Mouse (Mus musculus) telencephalon, adult 2 months (tissue): Measurements from ENCODE around the gene Zbtb32.
A peak's percentile ranks its signal among the peaks of the same experiment; 100 is the strongest.

Experiments
- DNase-seq: peaks from one replicate; pipeline ENCODE4 v3.0.0-alpha.2; 2011; ENCODE audit warnings: low read depth, low spot score

Gene Zbtb32

GRCm38 (mm10) chr7:30600651-30601050 is 1.9 kb upstream of the Zbtb32 start:
- DNase-seq: no peak

DNA sequence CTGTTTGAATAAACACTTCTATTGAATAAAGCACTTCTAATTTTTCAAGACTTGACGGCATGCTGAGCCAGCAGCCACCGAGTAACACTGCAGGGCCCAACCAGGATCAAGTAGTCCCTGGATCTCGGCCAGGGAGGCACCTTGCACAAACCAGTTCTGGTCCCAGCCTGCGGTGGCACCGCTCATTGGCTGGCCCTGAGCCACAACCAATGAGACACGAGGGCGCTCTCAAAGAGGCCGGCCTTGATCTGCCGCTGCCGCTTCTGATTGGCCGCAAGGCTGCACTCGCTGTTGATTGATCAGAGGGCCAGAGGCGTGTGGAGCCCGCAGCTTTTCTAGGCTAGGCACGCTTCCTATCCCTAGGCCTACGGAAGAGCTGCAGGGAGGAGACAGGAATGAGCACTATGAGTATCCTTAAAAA is 1.2 kb upstream of the Zbtb32 start:
- peak; percentile 87 for DNase-seq

GRCm38 (mm10) chr7:30596811-30597210 is 1.9 kb downstream of the Zbtb32 start:
- no peak for DNase-seq

- no peak for DNase-seq
These were observed 2.6 kb downstream of the Zbtb32 start for GRCm38 (mm10) chr7:30596093-30596492.

- no peak for DNase-seq
These were observed 4.1 kb downstream of the Zbtb32 start for GRCm38 (mm10) chr7:30594510-30595024.

DNA sequence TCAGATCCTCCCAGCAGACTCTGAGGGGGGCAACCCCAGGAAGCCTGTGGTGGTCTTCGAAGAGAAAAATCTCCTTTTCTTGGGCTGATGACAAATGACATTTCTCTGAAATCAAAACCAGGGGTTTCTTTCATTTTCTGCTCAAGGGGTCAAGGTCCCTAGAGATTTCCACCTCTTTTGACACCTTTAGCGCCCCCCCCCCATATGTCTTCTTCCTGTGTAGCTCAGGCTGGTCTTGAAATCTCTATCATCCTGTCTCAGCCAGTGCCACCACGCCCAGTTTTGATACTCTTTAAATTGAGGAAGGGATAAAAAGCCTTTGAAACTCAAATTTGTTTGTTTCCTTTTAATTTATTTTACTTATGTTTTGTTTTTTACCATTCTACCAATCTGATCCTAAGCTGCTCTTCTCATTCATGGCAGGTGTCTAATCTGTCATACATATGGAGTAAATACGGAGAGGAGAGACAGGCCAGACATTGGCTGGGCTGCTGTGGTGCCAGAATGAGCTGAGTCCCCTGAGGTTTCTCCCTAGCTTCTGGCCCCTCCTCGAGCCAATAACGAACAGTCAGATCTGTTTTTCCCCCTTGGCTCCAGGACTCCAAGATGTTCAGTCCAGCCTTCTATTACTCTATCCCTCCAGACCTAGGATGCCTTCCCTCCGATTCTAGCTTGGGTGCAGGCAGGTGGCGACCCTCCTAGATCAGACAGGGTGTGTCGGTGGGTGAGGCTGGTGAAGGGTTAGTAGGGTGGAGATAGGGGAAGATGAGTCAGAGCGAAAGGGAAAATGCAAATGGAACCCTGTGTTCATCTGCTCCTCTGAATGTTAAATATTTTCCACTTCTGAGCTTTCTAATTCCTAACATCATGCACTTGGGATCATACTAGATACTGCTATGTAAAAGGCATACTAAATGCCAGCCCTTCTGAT is 4.9 kb downstream of the Zbtb32 start:
- DNase-seq: no peak

DNA sequence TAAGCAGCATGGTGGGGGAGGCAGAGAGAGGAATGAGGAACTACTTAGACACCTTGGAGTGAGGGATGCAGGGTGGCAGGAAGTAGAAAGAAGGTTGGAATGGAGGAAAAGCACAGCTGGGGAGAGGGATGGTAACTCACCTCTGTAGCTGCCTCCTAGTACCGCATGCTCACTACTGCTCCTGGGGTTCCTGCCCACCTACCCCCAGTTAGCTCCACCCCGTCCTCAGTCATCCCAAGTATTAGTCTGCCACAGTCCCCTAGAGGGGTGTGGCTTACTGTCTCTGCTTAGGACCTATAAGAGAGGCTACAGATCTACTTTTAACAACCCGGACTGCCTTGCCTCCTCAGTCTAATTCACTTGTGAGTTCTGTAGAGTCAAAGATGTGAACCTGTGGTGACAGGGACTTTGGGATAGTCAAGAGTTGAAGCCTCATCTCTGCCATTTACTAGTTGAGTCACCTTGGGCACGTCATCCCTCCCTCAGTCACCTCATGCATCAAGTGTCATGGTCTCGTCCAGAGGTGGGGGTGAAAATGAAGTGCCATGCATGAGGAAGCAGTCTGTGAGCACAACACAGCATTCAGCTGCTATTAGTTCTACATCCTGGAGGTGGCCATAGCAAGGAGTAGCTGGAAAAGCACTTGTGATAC is 5.8 kb downstream of the Zbtb32 start:
- no peak for DNase-seq

- no peak for DNase-seq
These were observed 7.1 kb downstream of the Zbtb32 start for GRCm38 (mm10) chr7:30591605-30591951.

- no peak for DNase-seq
These were observed 7.6 kb downstream of the Zbtb32 start for GRCm38 (mm10) chr7:30590927-30591604.

DNA sequence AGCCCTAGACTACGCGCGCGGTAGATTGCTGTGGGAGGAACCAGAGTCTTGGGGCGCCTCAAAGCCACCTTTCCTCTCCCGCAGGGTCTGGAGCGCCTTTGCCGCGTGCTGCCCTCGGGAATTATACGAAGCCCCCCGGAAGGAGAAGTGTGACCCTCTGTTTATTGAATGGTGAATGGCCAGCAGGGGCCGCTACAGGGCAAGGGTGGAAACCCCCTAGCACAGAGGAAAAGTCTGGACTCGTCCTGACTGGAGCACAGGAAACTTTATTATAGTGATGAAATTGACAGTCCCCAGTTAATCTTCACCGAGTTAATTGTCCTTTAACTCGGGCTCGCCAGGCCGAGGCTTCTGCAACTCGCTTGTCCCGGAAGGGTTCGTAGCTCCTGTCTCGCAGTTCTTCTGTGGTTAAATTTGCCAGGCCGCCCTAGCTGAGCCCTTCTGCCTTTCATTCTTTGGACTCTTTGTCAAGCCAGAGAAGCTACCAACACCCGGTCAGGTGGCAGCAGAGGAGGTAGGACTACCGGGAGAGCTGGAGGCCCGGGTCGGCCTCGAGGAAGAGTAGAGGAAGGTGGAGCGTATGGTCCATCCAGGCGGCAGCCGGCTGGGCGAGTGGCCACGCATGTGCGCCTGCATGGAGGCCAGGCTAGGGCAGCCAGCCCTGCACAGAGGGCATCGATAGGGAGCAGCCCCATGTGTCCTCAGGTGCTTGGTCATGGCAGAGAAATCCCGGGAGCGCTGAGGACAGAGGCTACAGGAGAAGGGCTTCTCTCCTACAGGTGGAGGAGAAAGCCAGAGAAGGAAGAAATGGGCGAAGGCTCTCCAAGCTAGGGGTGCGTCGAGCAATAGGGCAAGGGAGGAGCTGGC is 9.0 kb downstream of the Zbtb32 start:
- peak; percentile 43 for DNase-seq

DNA sequence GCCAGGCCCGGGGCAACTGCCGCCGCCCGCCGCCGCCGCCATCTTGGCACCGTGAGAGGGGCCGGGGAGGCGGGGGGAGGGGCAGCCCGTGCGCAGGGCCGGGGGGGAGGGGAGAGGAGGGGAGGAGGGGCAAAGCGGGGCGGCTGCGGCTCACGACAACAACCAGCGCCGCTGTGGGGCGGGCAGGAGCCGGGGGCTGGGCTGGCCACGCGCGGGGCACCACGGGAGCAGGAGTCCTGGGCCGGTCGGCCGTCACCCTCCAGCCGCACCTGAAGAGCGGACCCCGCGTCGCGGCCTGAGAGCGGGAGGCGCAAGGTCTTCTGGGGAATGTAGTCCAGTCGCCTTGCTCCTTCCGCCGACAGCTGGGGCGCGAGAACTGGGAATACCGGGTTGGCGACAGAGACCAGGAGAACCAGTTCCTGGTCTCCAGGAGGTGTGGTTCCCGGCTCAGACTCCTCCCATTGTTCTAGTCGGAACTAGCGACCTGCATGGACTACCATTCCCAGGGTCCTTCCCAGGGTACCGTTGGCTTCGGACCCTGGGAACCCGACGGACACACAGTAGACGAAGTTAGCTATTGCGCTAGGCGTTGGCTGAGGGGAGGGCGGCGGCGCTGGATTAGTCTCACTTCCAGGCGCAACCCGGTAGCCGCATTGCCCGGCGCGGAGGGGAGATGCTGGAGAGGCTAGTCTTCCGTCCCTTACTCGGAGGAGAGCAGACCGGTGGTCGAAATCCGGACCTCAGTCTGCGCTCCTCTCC is 9.9 kb downstream of the Zbtb32 start, which contains the start of gene Kmt2b:
Kmt2b (minus strand) TSS at position 51 of the 759 bp plus-strand sequence.
- peak; percentile 97 for DNase-seq

DNA sequence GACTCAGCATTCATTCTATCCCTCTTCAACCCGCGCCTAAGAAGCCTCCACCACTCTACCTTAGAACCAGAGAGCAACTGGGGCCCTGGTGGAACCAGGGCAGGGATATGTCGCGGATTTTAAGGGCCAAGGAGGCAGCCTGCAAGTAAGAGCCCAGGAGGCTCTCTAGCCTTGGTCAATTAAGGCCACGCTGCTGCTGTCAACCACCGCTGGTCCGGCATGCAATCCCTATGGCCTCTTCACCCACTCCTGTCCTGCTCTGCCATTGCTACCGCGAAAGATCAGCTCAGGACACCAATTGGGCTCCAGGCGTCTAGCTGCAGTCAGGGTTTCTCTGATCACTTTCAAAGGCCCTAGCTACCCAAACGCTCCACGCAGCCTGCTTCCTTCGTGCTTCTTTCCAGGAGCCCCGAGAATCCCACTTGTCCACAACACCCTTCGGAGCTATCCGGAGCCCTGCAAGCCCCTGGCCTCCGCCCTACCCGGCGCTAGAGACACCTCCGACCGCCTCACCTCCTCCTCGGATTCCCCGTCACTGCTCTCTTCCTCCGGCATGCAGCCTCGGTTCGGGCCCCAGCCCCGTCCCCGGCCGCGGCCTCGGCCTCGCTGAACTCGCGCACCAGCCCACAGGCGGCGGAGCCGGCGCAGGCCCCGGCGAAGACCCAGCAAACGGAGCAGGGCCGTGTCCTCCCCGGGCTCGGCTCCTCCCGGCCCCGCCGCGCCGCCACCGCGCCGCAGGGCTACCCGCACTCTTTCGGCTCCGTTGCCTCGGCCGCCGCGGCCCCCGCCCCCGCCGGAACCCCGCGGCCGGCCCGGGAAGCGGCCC is 10.7 kb downstream of the Zbtb32 start:
- no peak for DNase-seq

DNA sequence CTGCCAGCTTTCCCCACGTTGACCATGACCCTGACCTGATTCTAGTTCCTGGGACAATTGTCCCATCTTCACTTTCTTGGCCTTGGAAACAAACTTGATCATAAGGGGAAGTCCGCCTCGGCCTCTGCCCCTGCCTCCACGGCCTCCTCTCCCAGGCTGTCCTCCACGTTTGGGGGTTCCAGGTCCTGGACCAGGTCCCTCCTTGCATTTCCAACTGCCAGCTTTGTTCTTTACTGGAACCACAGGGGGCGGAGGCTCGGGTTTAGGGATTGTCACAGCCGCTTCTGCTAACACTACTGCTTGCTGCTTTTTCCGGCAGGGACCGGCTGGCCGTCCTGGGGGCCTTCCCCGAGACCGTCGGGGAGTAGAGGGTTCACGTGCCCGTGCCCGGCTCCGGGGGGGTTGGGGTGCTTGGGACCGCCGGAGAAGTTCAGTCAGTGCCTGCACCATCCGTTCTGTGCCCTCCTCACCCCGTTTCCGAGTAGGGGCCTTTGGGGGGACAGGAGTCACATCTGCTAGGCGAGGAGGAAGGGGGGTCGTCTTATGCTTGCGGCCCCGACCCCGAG is 12.2 kb downstream of the Zbtb32 start:
- no peak for DNase-seq

DNA sequence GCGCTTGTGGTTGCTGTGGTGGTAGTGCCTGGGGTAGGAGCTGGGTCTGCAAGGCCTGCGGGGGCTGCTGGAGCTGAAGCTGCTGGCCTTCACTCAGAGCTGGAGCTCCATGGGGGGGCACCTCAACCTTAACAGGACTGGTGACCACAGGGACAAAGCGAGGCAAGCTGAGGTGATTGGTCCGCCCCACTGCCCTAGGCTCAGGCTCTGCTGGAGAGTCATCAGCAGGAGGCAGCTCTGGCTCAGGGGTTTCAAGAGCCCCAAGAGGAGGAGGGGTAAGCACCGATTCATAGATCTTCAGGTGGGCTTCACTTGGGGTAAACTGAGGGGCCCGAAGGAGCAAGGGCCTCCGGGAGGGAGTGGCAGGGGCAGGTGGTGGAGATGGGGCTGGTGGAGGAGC is 13.5 kb downstream of the Zbtb32 start:
- no peak for DNase-seq

DNA sequence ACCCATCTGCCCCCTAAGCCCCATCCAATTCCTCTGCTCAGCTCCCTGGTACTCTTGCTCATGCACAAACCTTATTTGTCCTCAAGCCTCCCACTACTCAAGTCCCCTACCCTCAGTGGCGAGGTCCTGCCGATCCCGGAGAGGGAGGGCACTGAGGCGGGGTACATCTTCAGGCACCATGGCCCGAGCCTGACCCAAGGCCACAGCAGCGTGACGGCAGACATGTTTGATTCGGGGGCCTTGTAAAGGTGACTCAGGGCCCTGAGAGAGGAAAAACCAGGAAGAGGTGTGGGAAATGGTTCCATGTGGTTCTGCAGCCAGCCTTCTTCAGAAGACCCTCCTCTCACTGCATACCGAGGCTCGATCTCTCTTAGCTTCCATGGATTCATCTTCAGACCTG is 14.4 kb downstream of the Zbtb32 start:
- DNase-seq: no peak

DNA sequence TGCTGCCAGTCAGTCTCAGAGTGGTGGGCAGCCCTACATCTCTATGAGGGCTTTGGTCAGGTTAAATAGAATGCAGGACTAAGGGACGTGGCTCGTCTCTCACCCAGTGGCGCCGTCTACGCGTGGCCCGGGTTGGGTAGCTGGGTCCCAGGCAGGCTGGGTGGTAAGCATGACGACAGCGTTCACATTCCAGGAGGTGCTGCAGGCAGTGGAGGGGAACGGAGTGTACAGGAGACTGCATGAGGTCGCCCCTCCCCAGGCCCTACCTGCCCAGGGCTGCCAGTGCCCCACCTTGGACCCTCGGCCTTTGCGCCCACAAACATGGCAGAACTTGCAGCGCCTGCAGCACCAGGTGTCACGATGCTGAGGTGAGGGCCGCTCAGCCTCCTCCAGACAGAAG is 17.2 kb downstream of the Zbtb32 start:
- DNase-seq: no peak

GRCm38 (mm10) chr7:30579950-30580349 is 18.8 kb downstream of the Zbtb32 start:
- no peak for DNase-seq

GRCm38 (mm10) chr7:30572969-30573368 is 25.7 kb downstream of the Zbtb32 start:
- no peak for DNase-seq

- no peak for DNase-seq
These were observed 26.3 kb downstream of the Zbtb32 start for GRCm38 (mm10) chr7:30572389-30572788.
